Mouse (Mus musculus) ES-E14 (cell line): Measurements from ENCODE around the gene Map6. TPM values are rescaled to one million over a fixed set of nuclear protein-coding genes. Genes with fewer than 3 reads are reported as not detected.

ENCODE experiments used
- DNase-seq: peaks from one replicate; pipeline ENCODE4 v3.0.0-alpha.2; 2013; ENCODE audit warnings: low read depth, low spot score
- H3K27ac ChIP-seq: 2 replicates; pipeline ENCODE4 v1.5.1; 2012; ENCODE audit warnings: low read depth, mild to moderate bottlenecking, low read length, moderate library complexity, mixed read lengths; ENCODE audit not compliant: poor library complexity, insufficient read depth, severe bottlenecking
- H3K36me3 ChIP-seq: 2 replicates; pipeline ENCODE4 v1.6.1; 2012; ENCODE audit warnings: mild to moderate bottlenecking, low read length, moderate library complexity, mixed read lengths; ENCODE audit not compliant: control insufficient read depth, poor library complexity, insufficient read depth, severe bottlenecking
- H3K4me1 ChIP-seq, 2 experiments: fragments of 150-350 bp in 1 of 2; sonication (generic) in 1 of 2; 2 replicates each; pipeline ENCODE4 v1.6.1; 2012; ENCODE audit warnings: low read length in 2 of 2, mild to moderate bottlenecking in 1 of 2, mixed read lengths in 1 of 2; ENCODE audit not compliant: control insufficient read depth in 2 of 2, insufficient read depth in 2 of 2, poor library complexity in 1 of 2
- H3K4me3 ChIP-seq, 2 experiments: fragments of 150-350 bp in 1 of 2; sonication (generic) in 1 of 2; 2 replicates each; pipeline ENCODE4 v1.5.1; 2012; ENCODE audit warnings: low read length in 2 of 2, low read depth in 1 of 2, mild to moderate bottlenecking in 1 of 2, mixed read lengths in 1 of 2; ENCODE audit not compliant: insufficient read depth in 1 of 2, poor library complexity in 1 of 2, severe bottlenecking in 1 of 2
- H3K9ac ChIP-seq: 2 replicates; pipeline ENCODE4 v1.6.1; 2012; ENCODE audit warnings: low read depth, mild to moderate bottlenecking, low read length, mixed read lengths; ENCODE audit not compliant: poor library complexity, insufficient read depth, severe bottlenecking
- H3K9me3 ChIP-seq: fragments of 150-350 bp; sonication (generic); 2 replicates; pipeline ENCODE4 v1.6.1; 2012; ENCODE audit warnings: low read depth, mild to moderate bottlenecking, low read length; ENCODE audit not compliant: control insufficient read depth, insufficient read depth
- CHD2 ChIP-seq: IDR thresholded peaks from 2 replicates; pipeline ENCODE4 v1.6.1; 2014; ENCODE audit warnings: mild to moderate bottlenecking, low read depth, low read length, inconsistent platforms
- HCFC1 ChIP-seq: IDR thresholded peaks from 2 replicates; pipeline ENCODE4 v1.6.1; 2012; ENCODE audit warnings: low read length, inconsistent platforms, borderline replicate concordance; ENCODE audit not compliant: insufficient read depth
- MAFK ChIP-seq: IDR thresholded peaks from 2 replicates; pipeline ENCODE4 v1.6.1; 2014; ENCODE audit warnings: mild to moderate bottlenecking, low read depth, low read length, inconsistent platforms; ENCODE audit not compliant: insufficient read depth
- ZC3H11A ChIP-seq: IDR thresholded peaks from 2 replicates; pipeline ENCODE4 v1.6.1; 2012; ENCODE audit warnings: low read depth, mild to moderate bottlenecking, inconsistent platforms, low read length, borderline replicate concordance
- ZNF384 ChIP-seq: IDR thresholded peaks from 2 replicates; pipeline ENCODE4 v1.6.1; 2012; ENCODE audit warnings: low read depth, low read length, inconsistent platforms
- in situ Hi-C, 2 experiments: fragments of 600-800 bp; cut with MboI; formaldehyde crosslinking; loops; one replicate each; pipeline ENCODE4 v1.15.1; 2025; ENCODE audit warnings: low sequenced_read_pairs in 2 of 2, inconsistent platforms in 1 of 2; ENCODE audit not compliant: unreplicated experiment in 2 of 2
- total RNA-seq: library from RNA; depleted of rRNA; stranded (reverse); fragments of 300-350 nt; gene quantifications from 2 replicates; pipeline ENCODE4 v1.2.3, GENCODE M21; 2012

Map6 gene
- total RNA-seq, 1 experiment, result 13.5 TPM

DNA sequence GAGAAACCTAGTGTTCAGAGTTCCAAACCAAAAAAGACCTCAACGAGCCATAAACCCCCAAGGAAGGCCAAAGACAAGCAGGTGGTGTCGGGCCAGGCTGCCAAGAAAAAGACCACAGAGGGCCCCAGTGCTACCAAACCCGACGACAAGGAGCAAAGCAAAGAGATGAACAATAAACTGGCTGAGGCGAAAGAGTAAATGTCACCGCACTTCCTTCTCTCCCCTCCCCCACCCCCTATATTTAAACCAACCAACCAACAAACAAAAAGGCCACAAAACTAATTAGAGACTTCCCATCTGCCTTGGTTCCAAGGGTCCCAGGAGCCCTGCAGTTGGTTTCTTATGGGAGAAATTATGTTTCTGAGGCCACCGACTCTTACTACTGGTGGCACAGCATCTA lies 50.2 kb downstream of the Map6 start:
- in situ Hi-C loops, result no loop called here
- Histone ChIP-seq H3K4me1 (peaks cover 0 to 3% of the 10 kb centered on the region in 2 experiments; a peak in 1 of 4 replicates), H3K9me3 (no peaks in the 10 kb centered on the region)

DNA sequence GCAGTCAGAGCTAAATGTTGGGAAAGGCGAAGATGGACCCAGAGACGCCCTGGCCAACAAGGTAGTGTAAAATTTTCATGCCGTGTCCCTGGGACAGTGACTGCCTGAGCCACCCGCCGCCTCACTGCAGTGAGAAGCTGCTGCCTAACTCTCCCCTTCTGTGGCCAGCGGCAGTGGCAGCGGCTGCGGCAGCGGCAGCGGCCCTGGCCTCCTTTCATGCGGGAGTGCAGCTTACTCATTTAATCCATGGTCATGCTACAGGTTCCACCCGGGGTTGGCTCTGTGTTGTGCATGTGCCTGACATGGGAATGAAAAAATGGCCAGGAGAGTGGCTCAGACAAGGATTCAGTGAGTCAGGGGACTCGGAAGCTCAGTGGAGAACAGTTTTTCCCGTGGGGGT lies 53.3 kb downstream of the Map6 start:
- TF ChIP-seq MAFK (no peak), ZNF384 (no peak), HCFC1 (no peak), ZC3H11A (no peak), CHD2 (no peak)
- no peak overlapping the region for H3K9ac ChIP-seq
- 0 out of 2 replicates have a peak, but pooled peaks cover 4% of the 10 kb centered on the region for H3K36me3 ChIP-seq
- no peak overlapping the region for H3K4me3 ChIP-seq
- in situ Hi-C loops, result no loop called here
- no peaks in the 10 kb centered on the region for H3K9me3 ChIP-seq
- H3K4me1 ChIP-seq, result peaks cover 0 to 3% of the 10 kb centered on the region in 2 experiments; a peak in 1 of 4 replicates
- DNase-seq, result no peak
- no peak overlapping the region for H3K27ac ChIP-seq

More for the DNA sequence above, 50.2 kb downstream of the Map6 start:
- DNase-seq, result no peak
- TF ChIP-seq MAFK (no peak), CHD2 (no peak), ZC3H11A (no peak), HCFC1 (no peak)
- H3K27ac ChIP-seq, result no peak overlapping the region
- H3K9ac ChIP-seq, result no peak overlapping the region
- no peak overlapping the region for H3K4me3 ChIP-seq
- H3K36me3 ChIP-seq, result 0 out of 2 replicates have a peak, but pooled peaks cover 4% of the 10 kb centered on the region

DNA sequence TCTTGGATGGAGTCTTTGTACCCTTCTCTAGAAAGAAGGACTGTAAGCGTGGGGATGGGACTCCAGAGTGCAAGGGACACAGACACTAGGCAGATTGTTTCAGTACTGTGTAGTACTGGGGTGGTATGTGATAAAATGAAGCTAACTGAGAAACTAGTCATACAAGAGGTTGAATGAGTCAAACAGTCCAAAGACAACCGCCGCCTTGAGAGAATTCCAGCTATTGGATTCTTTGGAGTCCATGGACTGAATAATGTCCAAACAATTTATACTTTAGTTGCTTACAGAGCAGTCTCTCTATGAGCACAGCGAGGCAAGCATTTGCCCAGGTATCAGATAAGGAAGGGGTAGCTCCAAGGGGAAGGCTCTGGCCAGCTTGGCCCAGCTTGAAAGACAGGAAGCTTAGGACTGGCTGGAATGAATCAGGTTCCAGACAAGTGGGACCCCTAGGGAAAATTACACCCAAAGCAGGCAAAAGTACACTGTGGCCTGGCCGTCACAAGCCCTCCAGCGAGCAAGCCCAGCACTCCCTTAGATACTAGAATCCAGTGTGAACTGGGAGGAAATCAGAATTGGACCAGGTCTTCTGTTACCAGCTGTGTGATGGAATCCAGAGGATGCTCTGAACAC lies 55.6 kb downstream of the Map6 start:
- Histone ChIP-seq H3K9me3 (no peaks in the 10 kb centered on the region), H3K27ac (no peak overlapping the region), H3K4me3 (no peak overlapping the region), H3K36me3 (no peaks in the 10 kb centered on the region), H3K4me1 (peaks cover 0 to 8% of the 10 kb centered on the region in 2 experiments; a peak in 2 of 4 replicates), H3K9ac (no peak overlapping the region)
- DNase-seq, result no peak
- in situ Hi-C loops, result no loop called here
- TF ChIP-seq ZNF384 (no peak), ZC3H11A (no peak), CHD2 (no peak), MAFK (no peak), HCFC1 (no peak)

DNA sequence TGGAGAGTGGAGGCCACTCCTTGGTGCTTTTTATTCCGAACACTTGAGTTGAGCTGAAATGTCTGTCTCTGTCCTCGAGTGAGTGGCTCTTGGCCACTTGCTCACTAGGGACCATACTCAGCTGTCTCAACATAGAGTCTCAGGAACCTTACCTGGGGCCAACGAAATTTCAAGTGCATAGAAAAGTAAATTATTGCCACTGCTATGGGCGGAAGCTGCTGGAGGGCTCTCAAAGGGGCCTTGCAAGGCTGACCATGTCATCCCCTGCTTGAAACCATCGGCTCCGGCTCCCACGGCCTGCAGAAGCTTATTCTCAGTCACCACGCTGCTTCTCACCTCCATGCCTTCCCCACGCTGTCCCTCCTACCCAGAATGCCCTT lies 56.1 kb downstream of the Map6 start:
- H3K27ac ChIP-seq, result no peak overlapping the region
- in situ Hi-C loops, result no loop called here
- no peaks in the 10 kb centered on the region for H3K36me3 ChIP-seq
- DNase-seq, result no peak
- TF ChIP-seq ZNF384, result no peak
- TF ChIP-seq ZC3H11A, result no peak
- no peak for TF ChIP-seq MAFK
- TF ChIP-seq HCFC1, result no peak
- no peak for TF ChIP-seq CHD2
- no peak overlapping the region for H3K9ac ChIP-seq
- H3K4me3 ChIP-seq, result no peak overlapping the region
- peaks cover 0 to 13% of the 10 kb centered on the region in 2 experiments; a peak in 3 of 4 replicates for H3K4me1 ChIP-seq
- no peaks in the 10 kb centered on the region for H3K9me3 ChIP-seq

DNA sequence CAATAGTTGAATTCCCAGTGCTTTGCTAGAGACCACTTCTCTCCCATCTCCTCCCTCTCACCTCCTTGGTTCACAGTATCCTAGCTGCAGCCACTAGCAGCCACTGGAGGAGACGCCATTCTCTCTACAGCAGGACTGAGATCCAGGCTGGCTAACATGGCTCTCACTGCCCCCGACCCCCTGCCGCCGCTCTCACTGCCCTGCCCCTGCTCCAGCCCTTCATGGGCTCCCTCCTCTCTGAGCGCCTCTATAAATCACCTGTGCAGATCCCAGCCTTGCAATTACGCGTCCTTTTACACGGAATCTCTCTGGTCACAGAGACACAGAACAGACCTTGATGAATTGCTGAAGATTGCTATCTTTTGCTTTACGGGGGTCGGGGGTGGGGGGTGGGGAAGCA lies 57.6 kb downstream of the Map6 start:
- no peak overlapping the region for H3K9ac ChIP-seq
- in situ Hi-C loops, result no loop called here
- no peak overlapping the region for H3K27ac ChIP-seq
- H3K4me1 ChIP-seq, result peaks cover 0 to 20% of the 10 kb centered on the region in 2 experiments; a peak in 3 of 4 replicates
- TF ChIP-seq MAFK (no peak), ZC3H11A (no peak), ZNF384 (no peak), CHD2 (no peak), HCFC1 (no peak)
- no peaks in the 10 kb centered on the region for H3K36me3 ChIP-seq
- DNase-seq, result no peak
- no peak overlapping the region for H3K4me3 ChIP-seq
- no peaks in the 10 kb centered on the region for H3K9me3 ChIP-seq
